Mouse (Mus musculus) stomach, postnatal 0 days (tissue): Measurements from ENCODE around the gene Rnf157.

Experiments
- CTCF ChIP-seq: IDR thresholded peaks from 2 replicates; pipeline ENCODE4 v1.5.1; 2016; ENCODE audit warnings: antibody characterized with exemption, low read depth, mild to moderate bottlenecking, moderate library complexity
- EP300 ChIP-seq: optimal IDR thresholded peaks from 2 replicates; pipeline ENCODE3; 2016; ENCODE audit warnings: antibody characterized with exemption

DNA sequence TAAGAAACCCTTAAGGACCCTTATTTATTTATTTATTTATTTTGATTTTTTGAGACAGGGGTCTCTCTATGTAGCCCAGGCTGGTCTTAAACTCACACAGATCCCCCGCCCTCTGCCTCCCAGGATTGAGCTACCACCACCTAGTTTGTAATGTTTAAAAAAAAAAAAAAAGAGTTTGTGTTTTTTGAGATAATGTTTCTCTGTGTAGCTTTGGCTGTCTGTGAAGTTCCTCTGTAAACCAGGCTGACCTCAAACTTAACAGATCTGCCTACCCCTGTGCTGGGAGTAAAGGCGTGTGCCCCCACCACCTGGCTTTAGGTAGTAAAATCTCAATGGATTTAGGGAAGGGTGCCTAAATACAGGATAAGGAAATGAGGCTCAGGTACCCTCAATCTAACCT, 46.7 kb downstream of the Rnf157 start:
- TF ChIP-seq CTCF (no peak), EP300 (no peak)
